Mouse (Mus musculus): ENCODE measurements around the gene Rufy2.

DNA sequence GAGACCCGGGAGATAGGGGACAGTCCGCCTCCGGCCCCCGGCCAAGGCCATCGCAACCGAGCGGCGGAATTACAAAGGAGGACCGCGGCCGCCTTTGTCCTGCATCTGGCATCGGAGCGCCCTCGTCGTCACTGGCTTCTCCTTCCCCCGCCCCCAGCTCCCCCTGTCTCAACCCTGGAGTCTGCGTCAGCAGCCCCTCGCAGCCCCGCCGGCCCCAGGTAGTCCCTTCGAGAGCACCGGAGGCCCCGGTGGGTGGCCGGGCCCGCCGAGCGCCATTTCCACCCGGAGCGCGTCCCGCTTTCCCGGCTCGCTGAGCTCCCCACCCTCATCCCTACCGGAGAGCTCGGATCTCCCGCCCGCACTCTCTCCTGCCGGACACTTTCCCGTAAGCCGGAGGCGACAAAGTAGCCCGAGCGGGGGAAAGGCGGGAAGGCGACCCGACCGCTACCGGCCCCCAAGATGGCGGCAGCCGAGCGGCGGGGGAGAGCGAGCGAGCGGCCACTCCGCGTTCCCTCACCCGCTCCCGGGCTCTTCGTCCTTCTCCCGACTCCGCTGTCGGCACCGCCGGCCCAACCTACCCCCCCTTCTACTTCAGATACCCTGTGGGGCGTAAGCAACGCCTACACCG, 43.2 kb downstream of the Rufy2 start:
- no peak for TF ChIP-seq POLR2A (IDR thresholded peaks at IDR 0.05; ENCODE audit: low read depth, low read length)
- no peak for TF ChIP-seq CTCF (IDR thresholded peaks at IDR 0.05; ENCODE audit: borderline replicate concordance, insufficient read depth, low read length)
